Mouse (Mus musculus) spleen, adult 10 weeks (tissue): Measurements from ENCODE around the gene Tuba1a. TPM values are rescaled to one million over a fixed set of nuclear protein-coding genes. Genes with fewer than 3 reads are reported as not detected.

ENCODE experiments used
- polyA plus RNA-seq: library from polyadenylated mRNA; stranded (reverse); fragments of 350-450 nt; fragmentation: Illumina TruSeq; extraction: RNeasy Lipid Tissue Mini Kit (QIAGEN cat#74804); gene quantifications from one replicate; pipeline ENCODE4 v1.2.3, GENCODE M21; 2015; ENCODE audit warnings: low replicate concordance; ENCODE audit not compliant: insufficient read depth

Gene Tuba1a
- 104 TPM for polyA plus RNA-seq

GRCm38 (mm10) chr15:98953401-98954356 is at the start of gene Tuba1a, which contains the start of gene Gm49450:
TSS of gene Tuba1a (minus strand) at chr15:98953703.
TSS of gene Gm49450 (minus strand) at chr15:98953551.

GRCm38 (mm10) chr15:98934217-98934839 is 19.2 kb downstream of the Tuba1a start, which contains the start of gene Tuba1b:
TSS of gene Tuba1b (minus strand) at chr15:98934565.

GRCm38 (mm10) chr15:98917538-98918498 is 35.7 kb downstream of the Tuba1a start, which contains the start of gene Lmbr1l:
TSS of gene Lmbr1l (minus strand) at chr15:98918231.

Other genes starting within 250 kb of the Tuba1a start
- gene Ccdc65, start 245.5 kb downstream of the Tuba1a start, polyA plus RNA-seq = not detected
- gene Fkbp11, start 225.5 kb downstream of the Tuba1a start, polyA plus RNA-seq = 4.8 TPM
- 82.2 TPM for gene Arf3, start 190.5 kb downstream of the Tuba1a start, polyA plus RNA-seq
- gene Wnt10b, start 175.6 kb downstream of the Tuba1a start, polyA plus RNA-seq = 0.59 TPM
- not detected for gene Wnt1, start 163.8 kb downstream of the Tuba1a start, polyA plus RNA-seq
- gene Ddn, start 144.2 kb downstream of the Tuba1a start, polyA plus RNA-seq = 0.06 TPM
- gene Prkag1, start 122.2 kb downstream of the Tuba1a start, polyA plus RNA-seq = 104 TPM
- 76.8 TPM for gene Kmt2d, start 82.5 kb downstream of the Tuba1a start, polyA plus RNA-seq
- 18.7 TPM for gene Rhebl1, start 59.2 kb downstream of the Tuba1a start, polyA plus RNA-seq
- gene Dhh, start 55.2 kb downstream of the Tuba1a start, polyA plus RNA-seq = 0.55 TPM
- 64.6 TPM for gene Lmbr1l, start 35.5 kb downstream of the Tuba1a start, polyA plus RNA-seq
- 382 TPM for gene Tuba1b, start 19.1 kb downstream of the Tuba1a start, polyA plus RNA-seq
- gene Gm49450, start 152 bp downstream of the Tuba1a start, polyA plus RNA-seq = not detected
- 61.5 TPM for gene Tuba1c, start 76.2 kb upstream of the Tuba1a start, polyA plus RNA-seq
- not detected for gene Prph, start 101.5 kb upstream of the Tuba1a start, polyA plus RNA-seq
- 3.4 TPM for gene Troap, start 120.9 kb upstream of the Tuba1a start, polyA plus RNA-seq
- gene C1ql4, start 134.1 kb upstream of the Tuba1a start, polyA plus RNA-seq = not detected
- gene Dnajc22, start 139.5 kb upstream of the Tuba1a start, polyA plus RNA-seq = 0.86 TPM
- 5.0 TPM for gene Spats2, start 172.2 kb upstream of the Tuba1a start, polyA plus RNA-seq